Mouse (Mus musculus) CD4-positive, CD25-positive, alpha-beta regulatory T cell, adult 4 months (primary cell): ENCODE data around the gene Antxr2. TPM values are rescaled to one million over a fixed set of nuclear protein-coding genes. Genes with fewer than 3 reads are reported as not detected.

Experiments used
- ATAC-seq: one replicate; pipeline ENCODE4 v1.8.0; 2017
- polyA plus RNA-seq, 2 experiments: library from polyadenylated mRNA; unstranded; fragments of 100-300 nt; shearing (Covaris generic); gene quantifications; one replicate each; pipeline ENCODE4 v1.2.1; 2017

Antxr2 gene
- polyA plus RNA-seq, 2 experiments from 2014 or later: 11.5 to 12.6 TPM

DNA sequence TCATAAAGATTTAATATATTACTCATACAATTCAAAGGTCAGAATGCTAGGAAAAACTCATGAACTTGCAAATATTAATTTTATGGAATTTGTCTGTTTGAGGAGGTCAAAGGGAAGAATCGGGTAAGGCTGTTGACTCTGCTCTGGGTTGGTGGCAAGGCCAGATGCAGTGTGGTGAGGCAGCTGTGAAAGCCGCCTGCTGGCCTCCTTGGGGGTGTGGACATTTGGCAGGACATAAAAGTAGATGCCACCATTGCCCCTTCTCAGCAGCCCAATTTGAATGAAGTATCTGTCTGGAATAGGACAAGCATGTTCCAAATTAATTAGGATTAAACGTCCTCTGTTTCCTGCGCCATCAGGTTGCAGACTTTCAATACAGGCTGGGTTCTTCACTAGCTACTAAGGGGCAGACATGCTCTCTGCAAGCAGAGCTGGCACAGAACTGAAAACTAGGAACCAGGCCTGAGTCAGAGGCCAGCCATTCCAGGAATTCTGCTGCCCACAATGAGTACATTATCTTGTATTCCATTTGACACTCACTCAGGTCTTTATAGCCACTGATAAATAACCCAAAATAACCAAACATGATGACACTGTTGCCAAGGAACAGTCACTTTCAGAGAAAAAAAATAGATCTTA is 44.1 kb downstream of the Antxr2 start:
- no peak for ATAC-seq

DNA sequence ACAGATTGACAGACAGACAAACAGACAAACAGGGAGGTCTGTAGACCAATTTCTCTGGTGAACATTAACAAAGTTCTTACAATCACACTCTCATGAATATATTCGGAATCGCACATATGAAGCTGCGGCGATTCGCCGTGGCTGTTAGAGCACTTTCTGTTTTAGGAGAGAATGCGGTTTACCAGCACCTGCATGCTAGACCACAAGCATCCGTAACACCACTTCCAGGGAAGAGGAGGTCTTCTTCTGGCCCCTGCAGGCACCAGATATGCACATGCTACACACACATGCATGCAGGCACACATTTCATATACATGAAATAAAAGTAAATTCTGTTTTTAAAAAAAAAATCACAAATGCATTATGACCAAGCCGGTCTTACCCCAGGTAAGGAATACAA is 47.5 kb downstream of the Antxr2 start:
- peak; percentile 95 for ATAC-seq

DNA sequence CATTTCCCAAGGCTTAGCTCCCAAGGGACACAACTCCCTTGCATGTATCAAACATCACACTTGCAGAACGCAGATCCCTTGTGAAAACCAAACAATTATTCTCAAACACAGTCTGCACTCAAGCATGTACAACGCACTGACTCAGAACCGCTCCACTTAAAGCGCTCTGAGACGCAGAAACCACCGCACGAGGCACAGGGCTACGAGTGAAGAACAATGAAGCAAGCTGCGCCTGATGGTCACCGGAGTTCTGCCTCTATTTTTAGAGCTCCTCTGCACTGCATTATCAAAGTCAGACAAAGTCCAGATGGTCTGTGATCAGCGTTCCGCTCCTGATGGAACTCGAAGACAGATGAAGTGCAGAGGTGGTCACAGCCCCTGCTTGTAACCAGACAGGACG is 50.4 kb downstream of the Antxr2 start:
- ATAC-seq: no peak

DNA sequence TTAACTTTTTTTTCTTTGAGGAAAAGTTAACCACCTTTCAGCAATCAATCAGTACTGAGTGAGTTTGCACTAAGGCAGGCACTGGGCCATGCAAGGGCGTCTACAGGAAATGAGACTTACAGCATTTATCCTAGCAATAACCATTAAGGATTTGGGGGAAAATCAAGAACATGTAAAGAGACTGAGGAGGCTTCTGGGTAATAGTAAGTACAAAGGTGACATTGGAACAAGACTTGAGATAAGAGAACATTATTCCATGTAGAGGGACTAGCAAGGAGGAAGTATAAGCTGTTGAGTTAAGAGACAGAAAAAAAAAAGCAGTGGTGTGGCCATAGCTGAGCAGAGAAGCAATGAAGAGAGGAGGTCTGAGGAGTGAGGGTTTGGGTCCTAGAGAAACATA is 57.5 kb downstream of the Antxr2 start:
- no peak for ATAC-seq

DNA sequence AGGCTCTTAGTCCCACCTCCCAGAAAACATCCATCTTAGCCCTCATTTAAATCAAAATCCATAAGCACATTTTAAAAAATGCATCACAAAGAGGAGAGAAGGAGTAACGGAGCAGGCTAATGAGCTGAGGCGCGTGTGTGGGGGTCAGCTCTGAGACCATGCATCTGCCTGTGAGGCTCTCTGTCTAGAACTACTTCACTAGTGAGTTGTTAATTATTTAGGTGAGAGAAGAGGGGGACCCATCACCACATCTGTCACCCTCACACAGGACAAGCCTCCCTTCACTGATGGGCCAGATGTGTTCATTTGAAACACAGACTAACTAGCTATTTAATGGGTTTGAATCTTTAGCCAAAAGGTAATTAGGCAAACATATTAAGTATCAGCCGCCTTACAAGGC is 58.8 kb downstream of the Antxr2 start:
- ATAC-seq: no peak

DNA sequence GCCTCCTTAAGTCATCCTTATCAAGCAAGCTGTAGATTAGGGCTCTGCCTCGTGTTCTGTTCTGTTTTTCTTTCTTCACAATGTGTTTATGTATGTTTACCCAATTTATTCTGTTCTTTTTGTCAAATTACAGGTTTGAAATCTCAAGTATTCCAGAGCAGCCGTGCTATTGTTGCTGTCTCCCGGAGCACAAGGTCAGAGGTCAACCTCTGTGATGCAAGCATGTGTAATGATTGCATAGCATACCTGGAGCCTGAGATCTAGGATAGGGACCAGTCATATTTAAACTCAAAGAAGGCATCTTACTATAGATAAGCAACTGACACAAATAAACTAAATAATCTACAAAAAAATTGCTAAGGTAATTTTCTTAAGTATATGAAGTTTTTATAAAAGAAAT is 59.6 kb downstream of the Antxr2 start:
- no peak for ATAC-seq

DNA sequence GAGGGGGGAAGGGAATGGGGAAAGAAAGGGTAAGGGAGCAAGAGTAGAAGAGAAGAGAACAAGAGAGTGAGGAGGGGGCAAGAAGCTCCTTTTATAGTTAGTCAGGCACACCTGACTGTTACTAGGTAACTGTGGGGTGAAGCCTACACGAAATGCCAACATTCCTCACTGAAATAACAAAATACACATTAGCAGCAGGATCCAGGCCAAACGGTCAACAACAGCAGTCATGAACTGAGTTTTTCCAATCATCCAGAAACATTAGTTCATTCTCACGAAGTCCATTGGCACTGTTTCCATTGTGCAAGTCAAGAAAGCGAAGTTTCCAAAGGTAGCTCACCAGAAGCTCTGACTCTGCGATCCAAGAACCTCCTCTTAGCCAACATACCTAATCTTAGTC is 63.8 kb downstream of the Antxr2 start:
- ATAC-seq: no peak

DNA sequence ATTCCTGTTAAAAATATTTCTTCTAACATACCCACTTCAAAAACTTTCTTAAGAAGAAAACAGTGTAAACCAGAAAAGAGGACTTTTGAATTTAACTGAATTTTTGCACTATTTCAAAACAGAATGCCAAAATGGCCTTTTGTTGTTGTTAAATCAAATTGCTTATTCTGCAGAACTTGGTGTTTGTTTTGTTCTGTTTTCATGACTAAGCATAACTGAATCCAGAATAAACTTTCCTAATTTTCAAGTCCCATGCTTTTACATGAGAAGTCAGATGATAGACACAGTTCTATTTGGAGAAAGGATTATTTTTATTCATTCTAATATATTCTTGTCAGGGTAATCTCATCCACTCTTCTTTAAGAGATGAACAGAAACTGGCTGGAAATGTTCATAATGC is 64.7 kb downstream of the Antxr2 start:
- no peak for ATAC-seq

DNA sequence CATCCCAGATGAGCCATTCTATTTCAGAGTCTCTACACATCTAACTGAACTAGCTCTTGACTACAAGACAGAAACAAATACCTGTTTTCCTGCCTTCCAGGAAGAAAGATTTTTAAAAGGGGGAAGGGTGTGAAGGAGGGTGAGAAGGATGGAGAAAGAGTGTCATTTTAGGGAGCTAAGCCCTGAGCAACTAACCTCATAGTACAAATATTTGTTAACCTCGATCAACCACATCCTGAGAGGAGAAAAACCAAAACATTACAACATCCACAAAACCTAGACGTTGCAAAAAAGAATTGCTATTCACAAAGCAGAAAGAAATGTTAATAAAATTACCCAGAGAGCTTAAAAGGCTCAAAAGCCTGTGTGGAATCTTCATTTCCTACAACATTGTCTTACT is 66.4 kb downstream of the Antxr2 start:
- ATAC-seq: peak; percentile 76

DNA sequence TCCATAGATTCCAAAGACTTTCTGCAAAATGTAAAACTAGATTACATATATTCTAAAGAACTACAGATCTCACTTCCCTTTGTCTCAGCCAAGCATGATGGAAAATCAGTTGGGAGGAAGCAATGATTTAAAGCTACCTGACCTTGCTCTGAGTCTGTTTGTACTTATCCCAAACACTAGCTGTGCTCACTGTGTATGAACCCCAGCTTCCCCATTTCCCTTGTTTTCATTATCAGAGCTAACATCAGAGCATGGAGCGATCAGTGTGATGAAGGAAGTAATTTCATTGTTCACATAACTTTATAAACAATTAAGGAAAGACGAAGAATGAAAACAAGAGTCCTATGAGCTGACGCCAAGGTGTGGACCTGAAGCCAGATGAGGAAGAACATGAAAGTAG is 68.3 kb downstream of the Antxr2 start:
- no peak for ATAC-seq

DNA sequence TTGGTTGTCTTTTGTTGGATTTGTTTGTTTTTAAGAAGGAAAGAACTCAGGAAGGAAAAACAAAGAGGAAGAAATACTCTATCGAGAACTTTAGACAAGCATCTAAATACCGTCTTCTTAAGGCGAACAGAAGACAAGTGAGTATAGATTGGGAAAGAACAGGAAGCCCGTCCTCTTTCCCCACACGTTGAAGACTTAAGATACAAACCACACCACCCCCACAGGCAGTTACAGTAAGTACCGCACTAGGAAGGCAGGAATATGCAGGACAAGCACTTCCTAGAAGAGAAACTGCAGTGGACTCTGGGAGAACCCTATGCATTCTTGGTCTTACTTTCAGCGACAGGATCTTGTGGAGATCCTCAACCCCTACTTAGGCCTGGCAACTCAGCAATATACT is 69.1 kb downstream of the Antxr2 start:
- no peak for ATAC-seq

DNA sequence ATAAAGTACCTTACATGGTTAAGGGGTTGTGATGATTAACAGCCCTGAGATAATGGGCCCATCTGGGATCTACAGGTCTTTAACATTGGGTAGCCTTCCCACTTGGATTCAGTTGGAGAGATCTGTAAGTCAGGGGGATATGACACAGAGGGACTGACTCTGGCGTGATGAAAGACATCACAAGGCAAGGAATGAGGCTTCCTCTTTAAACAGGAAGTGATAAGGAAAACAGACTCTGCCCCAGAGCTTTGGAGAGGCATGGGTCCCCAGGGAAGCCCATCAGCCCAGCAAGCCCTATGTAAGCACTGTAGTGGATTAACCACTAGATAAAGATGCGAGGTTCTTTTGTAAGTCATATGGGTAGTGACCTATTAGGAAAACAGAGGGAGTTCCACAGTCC is 71.2 kb downstream of the Antxr2 start:
- no peak for ATAC-seq

DNA sequence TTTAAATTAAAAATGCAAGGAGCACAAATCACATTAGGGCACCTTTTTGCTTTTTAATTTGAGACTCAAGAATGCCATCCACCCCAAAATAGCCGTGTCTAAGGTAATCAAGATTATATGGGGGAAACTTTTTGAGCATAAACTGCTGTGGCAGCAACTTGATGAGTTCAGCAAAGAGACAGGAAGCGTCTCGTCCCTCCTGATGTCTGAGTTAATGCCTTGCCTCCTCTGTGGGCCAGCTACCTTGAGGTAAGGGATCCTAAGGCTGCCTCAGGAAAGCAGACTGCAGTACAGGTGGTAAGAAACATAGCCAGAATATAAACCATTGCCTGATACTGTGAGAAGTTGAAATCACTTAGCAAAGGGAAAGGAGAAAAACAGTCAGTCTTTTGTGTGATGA is 71.8 kb downstream of the Antxr2 start:
- peak; percentile 75 for ATAC-seq

DNA sequence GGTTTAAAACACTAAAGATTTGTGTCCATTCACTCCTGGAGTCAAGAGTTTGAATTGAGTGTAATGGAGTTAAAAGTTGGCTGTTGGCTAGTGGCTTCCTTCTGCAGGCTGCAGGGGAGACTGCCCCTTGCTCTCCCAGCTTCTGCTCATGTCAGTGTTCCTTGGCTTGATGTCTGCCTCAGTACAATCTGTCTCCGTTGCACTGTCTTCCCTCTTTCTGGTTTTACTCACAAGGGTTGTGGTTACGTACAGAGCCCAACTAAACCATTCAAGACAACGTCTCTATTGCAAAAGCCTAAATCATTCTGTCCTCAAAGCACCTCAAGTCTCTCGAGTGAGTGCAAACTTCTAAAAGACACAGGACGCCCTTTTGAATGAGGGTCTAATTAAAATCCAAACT is 73.3 kb downstream of the Antxr2 start:
- no peak for ATAC-seq

DNA sequence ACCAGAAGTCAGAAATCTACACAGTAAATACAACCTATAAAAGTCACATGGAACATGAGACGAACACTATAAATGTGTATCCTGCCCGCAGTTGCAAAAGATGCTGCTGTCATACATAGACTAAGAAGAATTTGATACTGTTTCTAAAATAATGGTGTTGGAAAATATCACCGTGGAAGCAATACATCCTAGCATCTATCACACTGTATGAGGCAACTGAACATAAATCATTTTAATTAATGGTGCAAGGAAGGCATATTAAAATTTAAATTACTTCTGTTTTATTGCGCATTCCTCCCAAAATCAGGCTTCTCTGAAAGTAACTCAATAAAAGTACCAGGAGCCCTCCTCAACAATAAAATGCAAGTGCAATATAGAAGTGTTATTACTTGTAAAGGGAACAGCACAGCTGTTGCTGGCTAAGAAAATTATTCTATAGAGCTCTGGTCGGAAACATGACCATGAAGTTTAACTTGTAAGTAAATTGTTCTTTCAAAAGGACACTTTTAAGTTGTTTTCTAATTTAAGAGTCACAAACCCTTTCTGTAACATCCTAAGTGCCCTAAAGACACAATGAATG is 76.6 kb downstream of the Antxr2 start:
- no peak for ATAC-seq

DNA sequence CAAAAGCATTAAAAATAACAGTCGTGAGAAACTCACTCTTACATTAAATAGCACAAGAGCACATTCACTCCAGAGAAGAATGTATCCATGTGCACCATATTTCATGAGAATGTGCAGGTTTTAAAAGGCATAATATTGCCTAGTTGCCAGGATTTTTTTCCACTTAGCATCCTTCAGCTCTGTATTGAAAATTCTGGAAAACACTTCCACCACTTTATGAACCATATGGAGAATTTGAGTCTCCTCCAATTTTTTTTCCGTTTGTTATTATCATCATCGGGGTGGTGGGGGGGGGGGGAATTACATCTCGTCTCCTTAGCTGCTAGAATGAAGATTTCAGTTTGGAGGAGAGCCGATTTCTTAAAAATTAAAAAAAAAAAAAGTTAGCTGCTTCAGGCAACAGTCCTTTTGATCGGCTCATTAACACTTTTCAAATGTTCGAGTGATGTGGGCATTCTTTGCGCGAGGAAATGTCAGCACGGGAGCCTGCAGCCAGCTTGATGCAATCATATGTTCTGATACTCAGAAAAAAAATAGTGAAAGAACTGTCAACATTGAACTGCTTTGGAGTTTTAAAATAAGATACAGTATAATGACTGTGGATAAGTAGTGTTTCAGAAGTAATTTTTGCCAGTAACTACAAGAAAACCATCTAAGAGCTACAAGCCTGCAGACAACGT is 77.5 kb downstream of the Antxr2 start:
- ATAC-seq: no peak

DNA sequence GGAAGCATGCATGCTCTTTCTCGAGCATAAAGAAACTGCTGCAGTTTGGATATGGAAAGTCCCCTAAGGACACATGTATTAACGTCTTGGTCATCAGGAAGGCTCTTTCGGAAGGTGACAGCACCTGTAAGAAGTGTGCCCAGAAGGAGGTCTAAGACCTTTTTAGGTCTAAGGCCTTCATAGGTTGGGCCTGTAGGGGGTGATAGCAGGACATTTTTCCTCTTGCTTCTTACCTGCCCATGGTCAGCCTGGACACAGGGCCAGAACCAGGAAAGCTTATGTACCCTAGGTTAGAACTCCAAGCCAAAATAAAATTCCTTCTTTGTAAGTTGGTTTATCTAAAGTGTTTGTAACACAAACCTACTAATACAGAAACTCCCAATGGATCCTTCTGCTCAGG is 83.6 kb downstream of the Antxr2 start:
- ATAC-seq: no peak

DNA sequence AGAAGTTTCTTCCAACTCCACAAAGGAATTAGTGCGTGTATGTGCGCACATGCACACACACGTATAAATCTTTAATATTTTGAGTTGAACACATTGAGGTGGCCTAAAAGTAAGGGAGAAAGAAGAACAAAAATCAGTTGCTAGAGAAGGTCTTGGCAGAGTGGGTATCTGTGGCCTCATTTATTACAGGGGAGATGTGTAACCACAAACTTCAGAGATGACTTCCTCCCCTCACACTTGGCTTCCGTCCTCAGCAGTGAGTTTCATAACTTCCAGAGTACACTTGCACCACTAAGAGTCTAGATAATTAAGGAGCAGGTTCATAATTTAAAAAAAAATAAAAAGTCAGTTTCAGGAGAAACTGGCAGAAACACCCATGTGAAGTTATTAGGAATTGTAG is 84.6 kb downstream of the Antxr2 start:
- peak; percentile 89 for ATAC-seq

DNA sequence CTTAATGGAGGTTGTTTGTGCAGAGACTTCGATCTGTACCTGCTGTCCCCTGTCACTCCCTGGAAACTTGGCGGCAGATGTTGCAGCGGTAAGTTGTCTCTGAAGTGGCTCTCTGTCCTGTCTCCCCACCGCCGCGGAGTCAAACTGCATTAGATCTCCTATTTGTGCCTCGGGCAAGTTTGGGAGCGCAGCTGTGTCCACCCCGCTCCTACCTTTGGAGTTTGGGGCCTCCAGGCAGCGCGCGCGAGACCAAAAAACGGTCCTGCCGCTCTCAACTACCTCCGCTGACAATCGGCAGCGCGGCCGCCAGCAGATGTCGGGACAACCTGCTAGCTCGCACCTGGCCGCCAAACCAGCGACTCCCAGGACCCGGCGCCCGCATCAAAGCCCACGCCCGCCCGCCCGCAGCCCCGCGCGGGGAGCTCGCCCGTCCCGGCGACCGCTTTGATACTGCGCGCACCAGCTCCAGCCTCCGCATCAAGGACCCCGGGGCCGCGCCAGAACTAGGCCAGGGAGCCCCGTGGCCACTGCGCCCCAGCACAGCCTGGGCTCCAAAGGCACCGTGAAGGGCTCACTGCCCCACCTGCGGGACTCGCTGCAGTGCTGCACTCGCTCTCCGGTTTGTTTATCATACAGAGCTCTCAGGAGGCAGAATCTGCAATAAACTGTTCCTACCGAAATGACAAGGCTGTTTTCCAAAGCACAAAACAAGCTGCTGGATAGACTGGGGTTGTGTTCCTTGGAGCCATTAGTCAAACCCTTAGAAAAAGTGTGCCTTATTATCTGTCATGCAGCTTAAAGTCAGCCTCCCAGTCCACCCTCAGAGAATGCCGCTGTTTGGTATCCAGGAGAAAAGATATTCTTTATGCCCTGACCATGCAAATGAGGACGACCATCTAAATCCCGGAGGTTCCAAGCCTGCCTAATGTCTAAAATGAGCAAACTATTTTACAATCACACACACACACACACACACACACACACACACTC is 95.4 kb downstream of the Antxr2 start:
- ATAC-seq: no peak

DNA sequence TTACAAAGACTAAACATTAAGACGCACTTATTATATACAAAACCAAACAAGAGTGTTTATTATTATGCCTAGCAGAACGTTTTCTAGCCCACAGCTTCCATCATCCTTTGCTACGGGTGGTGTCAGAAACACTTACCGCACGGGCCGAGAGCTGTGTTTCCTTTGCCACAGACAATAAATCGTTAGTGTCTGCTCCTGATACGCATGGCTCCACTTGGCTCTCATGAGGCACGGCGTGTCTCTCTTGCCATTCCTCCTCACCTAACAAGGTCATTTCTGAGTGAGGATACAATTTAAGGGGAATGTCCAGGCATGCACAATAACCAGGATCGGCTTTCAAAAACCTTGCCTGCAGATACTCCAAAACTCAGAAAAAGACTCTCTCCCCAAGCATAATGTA is 113.2 kb downstream of the Antxr2 start:
- no peak for ATAC-seq

DNA sequence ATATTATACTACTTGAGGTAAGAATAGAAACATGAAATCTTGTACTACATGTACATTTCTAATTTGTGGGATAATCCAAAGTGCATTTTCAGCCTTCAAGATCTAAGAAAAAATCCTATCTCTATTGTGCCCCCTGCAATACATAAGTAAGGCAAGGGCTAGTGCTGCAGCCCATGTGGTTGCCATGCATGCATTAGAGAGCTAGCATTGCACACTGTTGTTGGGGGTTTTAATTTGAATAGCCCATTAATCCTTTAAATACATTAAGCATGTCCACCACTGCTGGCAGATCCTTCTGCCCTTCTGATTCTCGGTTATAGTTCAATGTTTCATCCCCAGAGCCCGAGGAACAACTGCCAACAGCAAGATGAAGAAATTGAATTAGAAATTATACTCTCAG is 116.0 kb downstream of the Antxr2 start:
- ATAC-seq: no peak

DNA sequence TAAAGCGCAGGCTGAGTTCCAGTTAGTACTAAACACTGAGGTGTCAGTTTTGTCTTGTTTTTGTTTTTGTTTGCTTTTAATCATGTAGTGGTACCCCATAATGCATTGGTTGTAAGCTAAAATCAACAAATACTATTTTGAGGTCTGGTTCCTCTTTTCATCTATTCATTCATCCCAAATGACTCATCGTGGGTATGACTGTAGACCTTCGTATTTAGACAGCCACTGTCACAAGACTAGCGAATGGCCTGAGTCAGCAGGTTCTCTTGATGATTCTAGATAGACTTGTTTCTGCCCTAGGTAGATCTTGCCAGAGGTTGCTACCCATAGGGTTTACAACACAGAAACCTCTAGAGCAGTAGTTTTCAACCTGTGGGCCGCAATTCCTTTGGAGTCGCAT is 116.9 kb downstream of the Antxr2 start:
- no peak for ATAC-seq

DNA sequence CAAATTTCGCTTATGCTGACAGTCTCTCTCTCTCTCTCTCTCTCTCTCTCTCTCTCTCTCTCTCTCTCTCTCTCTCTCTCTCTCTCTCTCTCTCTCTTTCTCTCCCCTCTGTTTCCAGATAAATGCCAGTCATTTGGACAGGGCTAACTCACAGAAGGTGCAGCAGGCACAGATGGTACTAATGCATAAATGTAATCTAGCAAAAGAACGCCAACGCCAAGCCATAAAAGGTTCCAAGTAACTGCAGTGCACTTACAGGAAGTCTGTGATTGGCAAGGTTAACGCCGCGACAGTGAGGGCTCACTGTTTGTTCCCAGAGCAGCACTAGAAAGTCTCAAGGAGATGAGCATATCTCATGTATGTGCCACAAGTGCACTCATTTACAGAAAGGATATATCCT is 123.4 kb downstream of the Antxr2 start:
- no peak for ATAC-seq
